Mouse (Mus musculus) hindbrain, embryonic 13.5 days (tissue): ENCODE results near the gene Mbl2. TPM values are rescaled to one million over a fixed set of nuclear protein-coding genes. Genes with fewer than 3 reads are reported as not detected.
"Not testable (repeated sequence)": the region's sequence is repeated elsewhere in the genome, so short reads cannot be mapped to it uniquely, and the experiment has no call there.

Experiments
- ATAC-seq: fragments of 200-750 bp; cut with Nextera tagmentation; 2 replicates; pipeline ENCODE4 v1.8.0; 2017; ENCODE audit warnings: moderate TSS enrichment; ENCODE audit not compliant: low FRiP score
- H3K27ac ChIP-seq: fragments of 300-500 bp; sonication (generic); 2 replicates; pipeline ENCODE4 v1.5.1; 2015; ENCODE audit warnings: inconsistent platforms, mild to moderate bottlenecking, moderate library complexity
- H3K27me3 ChIP-seq: fragments of 300-500 bp; sonication (generic); 2 replicates; pipeline ENCODE4 v1.6.1; 2015; ENCODE audit warnings: mild to moderate bottlenecking, inconsistent platforms
- H3K36me3 ChIP-seq: fragments of 300-500 bp; sonication (generic); 2 replicates; pipeline ENCODE4 v1.6.1; 2015; ENCODE audit warnings: mild to moderate bottlenecking, inconsistent platforms
- H3K4me1 ChIP-seq: fragments of 300-500 bp; sonication (generic); replicated peaks from 2 replicates; pipeline ENCODE4 v1.6.1; 2015; ENCODE audit warnings: inconsistent platforms
- H3K4me2 ChIP-seq: fragments of 300-500 bp; sonication (generic); 2 replicates; pipeline ENCODE4 v1.6.1; 2015; ENCODE audit warnings: inconsistent platforms, mild to moderate bottlenecking, moderate library complexity
- H3K4me3 ChIP-seq: fragments of 300-500 bp; sonication (generic); 2 replicates; pipeline ENCODE4 v1.5.1; 2015; ENCODE audit warnings: mild to moderate bottlenecking, inconsistent platforms
- H3K9ac ChIP-seq: fragments of 300-500 bp; sonication (generic); 2 replicates; pipeline ENCODE4 v1.6.1; 2015; ENCODE audit warnings: mild to moderate bottlenecking, inconsistent platforms
- H3K9me3 ChIP-seq: fragments of 300-500 bp; sonication (generic); 2 replicates; pipeline ENCODE4 v1.6.1; 2016; ENCODE audit warnings: inconsistent platforms
- WGBS: fragments of 180-500 bp; shearing (Covaris S2); methylation state at CpG from one replicate; pipeline ENCODE4 v1.1.7; 2015; 5-methylcytosine and 5-hydroxymethylcytosine counted together
- polyA plus RNA-seq: library from polyadenylated mRNA; unstranded; fragments of >200 nt; fragmentation: Nextera tagmentation; extraction: Ambion mirVana; gene quantifications from 2 replicates; pipeline ENCODE4 v1.2.1, GENCODE M21; 2015

Gene Mbl2
- 0.16 TPM in 1 of 2 replicates, not detected in the other for polyA plus RNA-seq

DNA sequence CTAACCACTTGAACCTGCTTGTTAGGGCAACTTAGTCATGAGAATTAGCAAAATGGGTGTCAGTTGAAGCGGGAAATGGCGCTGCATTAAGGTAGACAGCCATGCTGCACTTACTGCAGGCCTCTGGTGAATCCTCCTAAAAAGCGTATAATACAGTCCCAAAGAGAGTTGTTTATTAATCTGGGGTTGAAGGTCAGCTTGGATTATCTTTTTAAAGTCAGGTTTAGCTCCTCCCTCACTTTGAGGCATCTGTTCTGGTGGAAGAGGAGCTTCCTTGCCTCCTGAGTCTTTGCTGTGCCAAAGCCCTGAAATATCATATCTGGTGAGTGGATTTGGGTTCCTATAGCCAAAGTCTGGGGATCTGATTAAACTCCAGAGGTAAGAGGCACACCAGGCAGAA is at the start of gene Mbl2:
Mbl2 (plus strand) TSS at position 252 of the 400 bp plus-strand sequence.
- no peak within 1 kb of the TSS for H3K27ac ChIP-seq
- no peaks in the 10 kb centered on the region for H3K4me1 ChIP-seq
- H3K4me3 ChIP-seq, result no peak within 1 kb of the TSS
- H3K36me3 ChIP-seq, result no peaks in the 10 kb centered on the region
- H3K9ac ChIP-seq, result no peak within 1 kb of the TSS
- ATAC-seq, result no peak
- no peaks in the 10 kb centered on the region for H3K9me3 ChIP-seq
- no peak within 1 kb of the TSS for H3K4me2 ChIP-seq
- 90% methylated on average over 3 of the region's 3 CpGs for WGBS
- no peaks in the 10 kb centered on the region for H3K27me3 ChIP-seq

DNA sequence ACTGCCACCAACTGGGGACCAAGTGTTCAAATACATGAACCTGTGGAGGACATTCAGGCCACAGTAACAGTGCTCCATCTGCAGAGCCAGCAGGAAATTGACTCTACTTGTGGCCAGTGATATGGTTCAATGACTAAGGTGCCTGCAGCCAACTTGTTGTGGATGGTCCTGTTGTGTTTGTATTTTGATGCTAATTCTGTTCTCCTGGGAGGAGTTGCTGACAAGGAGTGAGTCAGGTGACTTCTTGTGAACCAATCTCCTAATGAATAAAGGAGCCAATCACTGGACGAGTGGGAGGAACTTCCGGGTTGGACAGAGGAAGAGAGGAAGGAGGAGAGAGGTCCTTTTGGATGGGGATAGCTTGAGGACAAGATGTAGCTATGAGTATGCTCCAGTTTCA is 47.2 kb upstream of the Mbl2 start:
- Histone ChIP-seq H3K4me3 (no peak overlapping the region), H3K9ac (no peak overlapping the region), H3K9me3 (peaks cover 12% of the 10 kb centered on the region), H3K36me3 (no peaks in the 10 kb centered on the region), H3K4me1 (no peaks in the 10 kb centered on the region), H3K27me3 (no peaks in the 10 kb centered on the region), H3K4me2 (no peak overlapping the region), H3K27ac (no peak overlapping the region)
- 89% methylated on average over 2 of the region's 2 CpGs for WGBS
- ATAC-seq, result no peak

DNA sequence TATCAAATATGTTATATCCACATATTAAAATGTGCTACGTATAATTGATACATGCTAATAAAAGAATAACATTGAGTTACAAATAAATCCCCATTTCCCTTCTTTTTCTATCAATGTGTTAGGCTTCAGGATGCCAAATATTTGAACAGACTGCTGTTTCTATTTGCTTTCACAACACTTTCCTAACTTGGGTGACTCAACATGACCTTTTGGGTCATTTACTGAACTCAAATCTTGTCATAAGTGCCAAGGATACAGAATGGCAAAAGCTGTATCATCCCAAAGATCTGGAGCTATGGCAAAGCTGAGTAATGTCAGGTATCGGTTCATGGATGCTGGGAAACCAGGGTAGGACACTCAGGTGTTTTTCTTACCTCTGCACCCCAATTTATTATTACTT is 45.5 kb upstream of the Mbl2 start:
- no peaks in the 10 kb centered on the region for H3K4me1 ChIP-seq
- H3K9me3 ChIP-seq, result peaks cover 12% of the 10 kb centered on the region
- no peak overlapping the region for H3K4me3 ChIP-seq
- H3K27ac ChIP-seq, result no peak overlapping the region
- H3K9ac ChIP-seq, result no peak overlapping the region
- no peaks in the 10 kb centered on the region for H3K27me3 ChIP-seq
- WGBS, result 94% methylated on average over 2 of the region's 2 CpGs
- no peak overlapping the region for H3K4me2 ChIP-seq
- no peaks in the 10 kb centered on the region for H3K36me3 ChIP-seq
- ATAC-seq, result no peak

DNA sequence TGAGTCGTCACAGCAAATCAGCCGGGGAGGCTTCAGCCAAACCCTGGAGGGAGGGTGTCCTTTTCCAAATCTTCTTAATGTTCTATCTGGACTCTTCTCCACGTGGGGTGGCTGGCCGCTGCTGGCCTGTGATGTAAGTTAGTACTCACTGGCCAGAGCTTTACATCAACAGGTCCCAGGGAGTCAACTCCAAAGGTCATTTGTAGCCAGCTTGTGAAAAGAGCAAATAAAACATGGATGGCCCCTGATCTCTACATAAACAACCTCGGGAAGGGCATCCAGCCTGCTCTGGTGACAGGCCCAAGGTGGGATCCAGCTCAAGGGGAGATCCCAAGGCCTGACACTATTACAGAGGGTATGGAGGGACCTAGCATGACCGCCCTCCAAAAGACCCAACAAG is 37.7 kb upstream of the Mbl2 start:
- ATAC-seq, result no peak
- Histone ChIP-seq H3K4me2 (no peak overlapping the region), H3K36me3 (no peaks in the 10 kb centered on the region), H3K9me3 (peaks cover 1% of the 10 kb centered on the region; the same call in 1 of the 2 replicates), H3K27ac (no peak overlapping the region), H3K4me1 (no peaks in the 10 kb centered on the region), H3K9ac (no peak overlapping the region), H3K4me3 (no peak overlapping the region), H3K27me3 (no peaks in the 10 kb centered on the region)
- 84% methylated on average over 6 of the region's 6 CpGs for WGBS

DNA sequence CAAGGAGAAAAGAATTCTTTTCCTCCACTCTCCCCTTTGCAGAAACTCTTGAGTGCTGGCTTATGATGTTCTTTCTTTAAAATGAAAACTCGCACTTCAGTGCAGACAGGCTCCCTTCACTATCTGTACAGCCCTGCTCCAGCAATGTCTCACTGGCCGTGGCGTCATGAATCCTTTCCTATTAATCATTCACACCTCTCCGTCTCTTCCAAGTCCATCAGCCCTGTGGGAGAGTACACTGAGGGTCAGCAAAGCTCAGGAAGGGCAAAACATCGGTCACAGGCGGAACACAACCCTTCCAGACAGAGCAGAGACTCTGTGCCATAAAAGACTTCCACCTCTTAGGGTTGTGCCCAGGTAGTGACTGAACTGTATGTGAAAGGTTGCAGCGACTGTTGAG is 30.6 kb upstream of the Mbl2 start:
- WGBS, result 77% methylated on average over 7 of the region's 7 CpGs
- H3K27me3 ChIP-seq, result no peaks in the 10 kb centered on the region
- H3K4me1 ChIP-seq, result no peaks in the 10 kb centered on the region
- H3K9me3 ChIP-seq, result no peaks in the 10 kb centered on the region
- no peak overlapping the region for H3K4me2 ChIP-seq
- no peaks in the 10 kb centered on the region for H3K36me3 ChIP-seq
- no peak for ATAC-seq
- no peak overlapping the region for H3K4me3 ChIP-seq
- no peak overlapping the region for H3K9ac ChIP-seq
- no peak overlapping the region for H3K27ac ChIP-seq

DNA sequence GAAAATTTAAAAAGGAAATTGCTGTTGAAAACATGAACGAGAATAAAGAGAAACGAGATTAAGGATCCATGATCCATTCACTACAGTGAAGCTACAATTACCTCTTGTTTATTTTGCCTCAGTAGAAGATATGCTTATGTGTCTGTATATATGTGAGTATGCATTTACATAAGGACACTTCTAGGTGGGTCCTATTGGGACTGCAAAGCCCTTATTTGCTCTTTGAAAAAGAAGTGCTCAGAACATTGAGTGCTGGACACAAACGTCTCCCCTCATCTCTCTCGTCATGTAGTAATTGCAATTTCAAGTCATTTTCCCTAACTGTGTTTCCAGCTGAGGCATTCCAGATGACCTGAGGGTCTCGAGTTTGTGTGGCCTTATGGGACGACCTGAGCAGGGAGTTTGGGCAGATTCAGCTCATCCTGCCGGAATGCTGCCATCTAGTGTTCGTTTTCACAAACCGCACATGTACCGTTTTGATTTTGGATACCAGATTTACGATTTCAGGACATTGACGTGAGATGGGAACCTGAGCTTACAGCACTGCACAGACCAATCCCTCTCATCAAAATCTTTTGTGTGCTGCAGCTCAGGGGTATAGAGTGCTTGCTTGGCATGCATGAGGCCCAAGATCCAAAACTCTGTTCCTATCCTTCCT is 27.5 kb upstream of the Mbl2 start:
- Histone ChIP-seq H3K27ac (no peak overlapping the region), H3K4me3 (no peak overlapping the region), H3K27me3 (no peaks in the 10 kb centered on the region), H3K4me2 (no peak overlapping the region), H3K4me1 (no peaks in the 10 kb centered on the region), H3K9ac (no peak overlapping the region), H3K9me3 (no peaks in the 10 kb centered on the region), H3K36me3 (no peaks in the 10 kb centered on the region)
- 20% methylated on average over 12 of the region's 12 CpGs for WGBS
- ATAC-seq, result peak; percentile 75

DNA sequence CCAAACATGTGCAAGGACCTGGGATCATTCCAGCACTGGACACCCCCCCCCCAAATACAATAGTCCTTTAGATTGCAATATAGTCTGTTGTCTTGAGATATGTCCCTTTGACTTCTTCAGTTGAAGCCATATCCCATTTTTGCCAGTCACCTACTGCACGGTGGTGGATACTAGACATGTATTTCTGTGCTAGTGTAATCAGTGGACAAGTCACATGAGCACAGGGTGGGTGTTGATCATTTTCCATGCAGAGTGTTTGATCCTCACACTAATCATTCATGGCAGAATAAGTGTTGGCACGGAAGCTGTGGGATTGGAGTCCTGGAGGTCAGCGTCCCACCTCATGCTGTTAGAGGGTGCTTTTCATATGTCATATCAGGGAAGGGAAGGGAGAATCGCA is 26.9 kb upstream of the Mbl2 start:
- Histone ChIP-seq H3K4me1 (no peaks in the 10 kb centered on the region), H3K36me3 (no peaks in the 10 kb centered on the region), H3K27me3 (no peaks in the 10 kb centered on the region), H3K9ac (0 out of 2 replicates have a peak overlapping the region, but pooled peaks have one; percentile 25), H3K4me3 (no peak overlapping the region), H3K9me3 (no peaks in the 10 kb centered on the region), H3K4me2 (no peak overlapping the region), H3K27ac (no peak overlapping the region)
- WGBS, result 78% methylated on average over 4 of the region's 4 CpGs
- peak; percentile 17; the same call in 1 of the 2 replicates for ATAC-seq

DNA sequence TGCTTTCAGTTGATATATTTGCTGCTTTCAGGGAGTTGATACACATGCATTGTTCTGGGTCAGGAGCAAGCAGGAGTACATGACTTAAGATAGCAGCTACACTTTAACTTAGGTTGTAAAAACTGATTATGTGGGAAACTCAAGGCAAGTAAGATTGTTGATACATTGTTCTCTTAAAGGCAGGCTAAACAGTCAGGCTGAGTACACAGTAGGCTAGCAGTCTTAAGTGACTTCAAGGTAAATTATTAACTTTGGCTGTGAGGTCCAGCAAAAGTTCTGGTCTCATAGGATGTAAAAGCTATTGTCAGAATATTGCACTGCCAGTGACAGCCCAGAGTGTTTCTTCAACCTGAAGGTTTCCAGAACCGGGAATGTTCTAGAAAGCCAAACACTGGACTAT is 25.8 kb upstream of the Mbl2 start:
- Histone ChIP-seq H3K4me3 (no peak overlapping the region), H3K36me3 (no peaks in the 10 kb centered on the region), H3K4me2 (no peak overlapping the region), H3K4me1 (no peaks in the 10 kb centered on the region), H3K27ac (no peak overlapping the region), H3K9ac (no peak overlapping the region), H3K27me3 (no peaks in the 10 kb centered on the region), H3K9me3 (no peaks in the 10 kb centered on the region)
- WGBS, result 80% methylated on average over 1 of the region's 1 CpGs
- no peak for ATAC-seq

DNA sequence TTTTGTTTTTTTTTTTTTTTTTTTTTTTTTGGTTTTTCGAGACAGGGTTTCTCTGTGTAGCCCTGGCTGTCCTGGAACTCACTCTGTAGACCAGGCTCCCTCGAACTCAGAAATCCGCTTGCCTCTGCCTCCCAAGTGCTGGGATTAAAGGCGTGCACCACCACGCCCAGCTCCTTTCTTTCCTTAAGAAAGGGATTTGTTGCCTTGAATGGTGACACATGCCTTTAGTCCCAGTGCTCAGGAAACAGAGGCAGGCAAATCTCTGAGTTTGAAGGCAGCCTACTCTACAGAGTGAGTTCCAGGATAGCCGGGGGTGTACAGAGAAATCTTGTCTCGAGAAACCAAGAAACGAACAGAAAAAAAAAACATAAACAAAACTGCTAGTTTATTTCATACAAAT is 23.7 kb upstream of the Mbl2 start:
- H3K27ac ChIP-seq, H3K4me3 ChIP-seq, H3K9ac ChIP-seq, ATAC-seq, H3K4me1 ChIP-seq, H3K36me3 ChIP-seq, H3K4me2 ChIP-seq, H3K9me3 ChIP-seq, H3K27me3 ChIP-seq: not testable (repeated sequence)
- WGBS, result 90% methylated on average over 8 of the region's 8 CpGs

DNA sequence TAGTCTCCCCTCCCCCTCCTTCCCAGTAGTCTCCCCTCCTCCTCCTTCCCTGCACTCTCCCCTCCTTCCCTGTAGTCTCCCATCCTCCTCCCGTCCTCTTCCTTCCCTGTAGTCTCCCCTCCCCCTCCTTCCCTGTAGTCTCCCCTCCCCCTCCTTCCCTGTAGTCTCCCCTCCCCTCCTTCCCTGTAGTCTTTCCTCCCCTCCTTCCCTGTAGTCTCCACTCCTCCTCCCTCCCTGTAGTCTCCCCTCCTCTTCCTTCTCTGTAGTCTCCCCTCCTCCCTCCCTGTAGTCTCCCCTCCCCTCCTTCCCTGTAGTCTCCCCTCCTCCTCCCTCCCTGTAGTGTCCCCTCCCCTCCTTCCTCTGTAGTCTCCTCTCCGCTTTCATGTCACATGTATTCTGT is 18.7 kb upstream of the Mbl2 start:
- H3K36me3 ChIP-seq, result no peaks in the 10 kb centered on the region
- no peak for ATAC-seq
- 18% methylated on average over 2 of the region's 2 CpGs for WGBS
- H3K27me3 ChIP-seq, result no peaks in the 10 kb centered on the region
- H3K9ac ChIP-seq, result no peak overlapping the region
- no peak overlapping the region for H3K27ac ChIP-seq
- no peaks in the 10 kb centered on the region for H3K9me3 ChIP-seq
- H3K4me2 ChIP-seq, result no peak overlapping the region
- no peaks in the 10 kb centered on the region for H3K4me1 ChIP-seq
- H3K4me3 ChIP-seq, result no peak overlapping the region

DNA sequence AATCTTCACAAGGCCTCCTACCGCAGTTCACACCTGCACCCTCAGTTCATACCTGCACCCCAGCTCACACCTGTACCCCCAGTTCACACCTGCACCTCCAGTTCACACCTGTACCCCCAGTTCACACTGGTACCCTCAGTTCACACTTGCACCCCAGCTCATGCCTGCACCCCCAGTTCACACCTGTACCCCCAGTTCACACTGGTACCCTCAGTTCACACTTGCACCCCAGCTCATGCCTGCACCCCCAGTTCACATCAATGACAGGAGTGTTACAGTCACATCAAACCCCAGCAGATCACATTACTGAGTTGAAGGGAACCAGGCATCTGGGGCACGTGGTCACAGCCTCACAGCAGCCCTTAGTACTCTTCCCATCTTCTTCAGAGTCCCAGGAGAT is 17.0 kb upstream of the Mbl2 start:
- H3K4me3 ChIP-seq, H3K9ac ChIP-seq, H3K4me1 ChIP-seq, H3K27ac ChIP-seq, H3K36me3 ChIP-seq, H3K4me2 ChIP-seq, H3K27me3 ChIP-seq, ATAC-seq, H3K9me3 ChIP-seq: not testable (repeated sequence)
- 67% methylated on average over 2 of the region's 2 CpGs for WGBS

DNA sequence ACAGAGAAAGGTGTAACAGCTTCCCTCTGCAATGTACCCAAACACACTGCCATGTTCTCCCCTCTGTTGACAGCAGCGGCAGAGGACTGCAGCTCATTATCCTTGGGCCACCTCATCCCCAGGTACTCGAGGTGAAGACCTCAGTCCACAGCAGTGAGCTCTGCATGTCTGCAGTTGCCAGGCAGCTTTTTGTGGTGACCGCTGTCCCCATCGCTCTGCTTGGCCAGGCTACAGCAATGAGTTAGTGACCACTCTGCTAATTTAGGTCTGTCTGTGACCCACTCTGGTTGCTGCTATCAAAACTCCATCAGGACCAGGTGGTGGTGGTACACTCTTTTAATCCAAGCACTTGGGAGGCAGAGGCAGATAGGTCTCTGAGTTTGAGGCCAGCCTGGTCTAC is 16.6 kb upstream of the Mbl2 start:
- no peaks in the 10 kb centered on the region for H3K27me3 ChIP-seq
- no peak overlapping the region for H3K4me2 ChIP-seq
- H3K4me3 ChIP-seq, result no peak overlapping the region
- H3K36me3 ChIP-seq, result no peaks in the 10 kb centered on the region
- H3K4me1 ChIP-seq, result no peaks in the 10 kb centered on the region
- H3K9me3 ChIP-seq, result no peaks in the 10 kb centered on the region
- ATAC-seq, result no peak
- WGBS, result 77% methylated on average over 4 of the region's 4 CpGs
- no peak overlapping the region for H3K9ac ChIP-seq
- no peak overlapping the region for H3K27ac ChIP-seq

DNA sequence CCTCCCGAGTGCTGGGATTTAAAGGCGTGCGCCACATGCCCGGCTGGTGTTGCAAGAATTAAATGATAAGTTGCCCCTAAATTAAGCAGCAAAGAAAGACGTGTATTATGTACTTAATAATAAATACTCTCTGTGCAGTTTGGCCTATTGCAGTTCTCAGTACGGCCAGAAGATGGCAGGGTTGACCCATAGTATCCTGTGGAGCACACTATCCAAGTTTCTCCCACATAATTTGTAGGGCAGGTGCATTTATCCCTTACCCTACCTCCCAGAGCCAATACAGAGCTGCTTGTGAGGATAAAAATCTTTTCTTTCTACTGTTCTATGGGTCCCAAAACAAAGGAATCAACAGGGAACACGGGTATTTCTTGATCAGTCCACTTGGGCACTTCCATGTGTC is 15.4 kb upstream of the Mbl2 start:
- H3K4me2 ChIP-seq, result no peak overlapping the region
- no peak overlapping the region for H3K27ac ChIP-seq
- H3K9ac ChIP-seq, result no peak overlapping the region
- H3K27me3 ChIP-seq, result no peaks in the 10 kb centered on the region
- H3K36me3 ChIP-seq, result no peaks in the 10 kb centered on the region
- WGBS, result 19% methylated on average over 7 of the region's 7 CpGs
- peak; percentile 71 for ATAC-seq
- H3K4me1 ChIP-seq, result no peaks in the 10 kb centered on the region
- H3K9me3 ChIP-seq, result no peaks in the 10 kb centered on the region
- H3K4me3 ChIP-seq, result no peak overlapping the region
